Mouse (Mus musculus) frontal cortex, adult (tissue): ENCODE results near the gene Gtf2a1.
"Not testable (repeated sequence)": the region's sequence is repeated elsewhere in the genome, so short reads cannot be mapped to it uniquely, and the experiment has no call there.

Experiments
- ATAC-seq: cut with Nextera tagmentation; 2 replicates; pipeline ENCODE4 v1.9.2; 2017; ENCODE audit warnings: mild to moderate bottlenecking, moderate library complexity, mixed read lengths; ENCODE audit not compliant: low TSS enrichment

Gene Gtf2a1

DNA sequence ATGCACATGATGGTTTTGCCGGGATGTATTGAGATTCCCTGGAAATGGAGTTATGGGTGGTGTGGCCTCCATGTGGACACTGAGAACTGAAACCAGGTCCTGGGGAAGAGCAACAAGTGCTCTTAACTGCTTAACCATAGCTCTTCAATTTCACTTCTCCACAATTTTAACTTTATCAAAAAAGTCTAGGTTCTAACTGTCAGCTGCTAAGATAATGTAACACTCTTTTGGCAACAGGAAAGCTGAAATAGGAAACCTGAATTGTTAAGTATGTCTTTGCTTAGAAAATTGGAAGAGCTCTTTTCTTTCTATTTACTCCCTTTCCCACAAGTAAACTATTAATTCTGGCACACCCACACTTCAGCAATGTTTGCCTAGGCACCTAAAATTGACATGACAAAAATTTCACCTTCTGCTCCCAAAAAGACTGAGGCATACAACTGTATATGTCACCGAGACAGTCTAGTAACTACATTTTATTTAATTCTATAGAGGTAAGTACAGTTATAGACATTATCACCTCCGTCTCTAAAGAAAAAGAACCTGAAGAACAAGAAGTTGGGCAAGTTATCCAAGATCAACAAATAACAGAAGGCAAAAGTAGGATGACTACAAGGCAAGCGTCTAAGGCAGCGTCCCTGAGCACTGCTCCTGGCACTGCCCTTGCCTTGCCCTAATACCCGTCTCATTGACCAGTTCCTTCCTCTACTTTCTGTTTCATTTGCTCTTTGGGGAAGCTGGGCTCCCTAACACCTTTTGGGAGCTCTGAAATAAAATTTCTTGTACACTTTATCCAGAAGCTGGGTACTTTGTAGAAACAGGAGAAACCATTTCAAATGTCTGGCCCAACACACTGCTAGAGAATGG lies 8.8 kb downstream of the Gtf2a1 start:
- no peak for ATAC-seq

DNA sequence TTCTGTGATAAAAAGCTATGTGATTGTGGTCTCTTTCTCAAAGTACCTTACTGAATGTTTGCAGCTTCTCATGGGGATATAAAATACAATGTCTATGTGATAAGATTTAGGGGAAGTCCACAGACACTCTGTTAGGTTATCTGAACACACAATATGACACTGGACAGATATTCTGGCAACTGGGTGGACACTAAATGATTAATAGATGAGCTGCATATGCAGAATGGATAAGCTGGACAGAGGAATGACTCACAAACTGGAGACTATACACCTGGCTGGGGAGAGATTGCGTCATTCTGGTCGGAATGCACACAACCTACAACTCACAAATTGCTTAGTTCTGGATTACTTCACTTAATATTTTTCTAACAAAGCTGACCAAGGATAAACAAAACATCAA lies 10.6 kb downstream of the Gtf2a1 start:
- no peak for ATAC-seq

DNA sequence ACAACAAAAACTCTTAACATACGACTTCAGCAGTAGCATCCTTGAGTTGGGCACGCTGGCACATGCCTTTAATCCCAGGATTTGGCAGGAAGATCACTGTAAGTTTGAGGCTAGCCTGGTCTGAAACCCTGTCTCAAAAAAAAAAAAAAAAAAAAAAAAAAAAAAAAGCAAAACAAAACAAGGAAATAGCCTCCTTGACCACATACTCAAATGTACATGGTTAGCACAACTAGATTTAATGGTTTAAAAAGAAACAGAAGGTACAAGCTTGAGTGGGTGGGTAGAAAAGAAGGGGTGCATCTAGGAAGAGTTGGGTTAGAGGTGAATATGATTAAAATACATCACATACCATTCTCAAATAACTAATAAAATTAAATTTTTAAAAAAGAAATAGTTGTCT lies 18.6 kb downstream of the Gtf2a1 start:
- ATAC-seq, result no peak

DNA sequence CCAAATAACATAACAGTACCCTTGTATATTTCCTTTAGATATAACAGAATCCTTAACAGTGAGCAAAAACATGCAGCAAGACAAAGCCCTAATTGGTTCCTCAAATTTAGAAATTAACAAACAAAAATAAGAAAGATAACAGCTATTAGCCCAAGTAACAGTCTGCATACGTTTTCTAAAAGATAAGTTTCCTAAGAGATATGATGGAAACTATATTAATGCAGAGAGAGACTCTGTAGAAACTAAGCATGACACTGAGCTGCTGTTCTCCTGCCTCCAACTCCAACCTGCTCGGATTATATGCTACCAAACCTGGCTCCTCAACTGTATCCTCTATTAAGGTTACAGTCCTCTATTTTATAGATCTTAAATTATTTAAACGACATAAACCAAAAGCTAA lies 21.0 kb downstream of the Gtf2a1 start:
- no peak for ATAC-seq

DNA sequence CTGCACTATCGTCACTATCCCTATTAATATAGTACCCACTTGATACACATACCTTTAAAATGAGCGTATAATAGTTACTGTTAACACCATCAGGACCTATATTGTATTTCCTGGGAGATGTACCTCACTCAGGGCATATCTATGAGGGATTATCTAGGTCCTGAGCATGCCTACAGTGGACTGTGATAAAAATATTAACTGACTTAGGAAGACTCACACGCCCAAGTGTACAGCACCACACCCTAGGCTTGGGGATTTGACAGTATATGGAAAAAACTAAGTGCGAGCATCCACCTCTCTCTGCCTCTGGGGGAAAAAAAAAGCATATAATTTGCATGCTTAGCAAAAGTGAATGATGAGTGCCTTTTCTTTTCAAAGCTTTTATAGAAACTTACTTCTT lies 23.1 kb downstream of the Gtf2a1 start:
- ATAC-seq, result no peak

DNA sequence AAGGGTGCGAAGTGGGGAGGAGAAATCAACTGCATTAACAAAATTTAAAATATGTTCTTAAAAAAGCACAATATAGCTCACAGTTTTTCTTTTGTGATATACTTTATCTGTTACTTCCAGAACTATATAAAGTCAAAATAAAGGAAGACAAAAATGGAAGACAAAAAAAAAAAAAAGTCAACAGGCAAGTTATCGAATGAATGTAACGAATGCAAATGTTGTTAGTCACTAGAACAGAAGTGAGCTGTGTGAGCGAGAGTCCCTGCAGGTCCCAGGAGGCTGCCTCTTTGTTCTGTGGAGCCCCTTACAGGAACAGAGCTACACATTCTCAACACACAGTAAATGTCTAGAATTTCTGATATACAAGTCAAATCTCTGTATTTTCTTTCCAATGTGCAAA lies 32.1 kb downstream of the Gtf2a1 start:
- not testable (repeated sequence) for ATAC-seq

DNA sequence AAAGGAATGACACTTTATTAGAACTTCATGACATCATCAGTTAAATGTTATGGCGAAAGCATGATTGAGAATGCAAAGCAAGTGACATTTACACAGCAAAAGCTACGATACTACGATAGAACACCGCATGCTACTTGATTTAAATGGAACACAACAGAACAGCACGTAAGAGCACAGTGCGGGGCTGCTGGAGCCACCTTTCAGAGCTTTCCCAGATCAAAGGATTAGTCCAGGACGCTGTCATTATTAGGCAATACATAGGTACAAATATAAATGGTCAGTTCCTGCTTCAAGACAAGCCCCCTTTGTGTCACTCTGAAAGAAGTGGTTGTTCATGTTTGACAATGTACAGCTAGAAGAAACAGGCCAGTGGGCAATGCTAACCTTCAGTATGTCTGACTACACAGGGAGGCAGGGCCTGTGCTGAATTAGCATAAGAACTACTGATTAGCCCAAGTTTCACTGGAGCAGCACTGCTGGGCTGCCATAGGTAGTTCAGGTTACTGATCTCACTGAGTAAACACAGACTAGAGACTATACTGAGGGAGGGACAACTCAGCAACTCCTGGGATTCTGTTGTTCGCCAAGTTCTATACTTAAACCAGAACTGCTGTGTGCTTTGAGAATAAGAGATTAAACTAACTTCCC lies 32.8 kb downstream of the Gtf2a1 start:
- ATAC-seq, result not testable (repeated sequence)

DNA sequence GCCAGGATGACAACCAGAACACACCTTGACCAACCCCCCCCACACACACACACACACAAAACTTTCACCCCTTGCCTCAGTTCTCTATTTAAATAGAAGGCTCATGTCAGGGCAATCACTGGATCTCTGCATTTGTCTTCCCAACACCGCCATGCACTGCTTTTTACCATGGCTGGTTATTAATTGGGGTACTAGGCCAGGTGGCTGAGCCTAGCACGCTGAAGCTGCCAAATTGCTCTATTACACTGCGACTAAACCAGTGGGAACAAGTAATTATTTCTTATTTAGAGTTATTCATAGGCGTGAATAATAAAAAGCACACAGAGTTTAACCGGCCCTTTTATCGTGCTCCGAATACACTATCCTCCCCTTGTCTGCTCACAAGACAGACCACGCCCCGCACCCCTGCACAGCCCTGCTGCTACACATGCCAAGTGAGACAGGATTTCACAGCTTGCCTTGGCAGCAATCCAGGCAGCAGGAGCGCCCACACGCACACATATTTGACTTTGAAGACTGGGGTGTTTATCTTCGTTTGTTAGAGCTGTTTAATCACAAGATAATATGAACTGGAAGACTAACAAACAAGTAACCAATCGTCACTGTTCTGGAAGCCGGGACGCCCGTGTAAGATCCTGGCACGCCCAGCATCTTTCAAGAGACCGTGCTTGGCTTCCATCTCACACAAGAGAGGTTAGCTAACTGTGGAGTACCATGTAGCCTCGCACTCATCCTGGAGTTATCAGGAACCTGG lies 38.3 kb downstream of the Gtf2a1 start:
- ATAC-seq, result peak; percentile 83

DNA sequence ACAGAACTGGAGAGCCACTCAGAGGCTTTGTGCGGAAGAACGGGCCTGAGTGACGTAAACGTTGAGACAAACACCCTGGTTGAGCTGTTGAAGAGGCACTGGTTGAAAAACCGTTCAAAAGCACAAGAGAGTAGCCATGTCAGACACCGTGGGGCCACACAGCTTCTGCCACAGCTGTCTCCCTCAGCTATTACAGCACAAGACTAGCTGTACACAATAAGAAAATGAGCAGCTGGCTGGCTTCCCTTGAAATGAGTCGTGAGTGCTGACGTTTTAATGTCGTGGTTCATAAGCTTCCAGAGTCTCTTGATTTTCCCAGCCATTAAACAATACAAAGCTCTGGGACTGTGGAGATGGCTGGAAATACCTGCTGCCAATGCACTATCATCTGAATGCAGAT lies 40.8 kb downstream of the Gtf2a1 start:
- no peak for ATAC-seq

DNA sequence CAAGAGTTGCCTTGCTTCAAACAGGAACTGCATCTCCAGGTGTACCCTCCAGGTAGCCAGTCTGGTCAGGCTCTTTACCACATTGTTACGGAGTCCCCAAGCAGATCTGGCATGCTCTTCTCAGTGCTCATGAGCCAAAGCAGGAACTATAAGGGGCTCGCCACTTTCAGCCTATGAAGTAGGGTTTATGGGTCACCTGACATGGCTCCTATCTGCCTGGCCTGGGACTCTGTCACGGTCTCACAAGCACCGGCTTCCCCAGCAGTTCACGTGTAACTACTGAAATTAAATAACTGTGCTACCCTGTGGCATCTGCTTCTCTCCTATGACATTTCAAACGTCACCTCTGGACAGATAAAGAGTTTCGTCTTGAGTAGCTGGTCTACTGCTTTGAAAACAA lies 50.1 kb downstream of the Gtf2a1 start:
- ATAC-seq, result no peak

DNA sequence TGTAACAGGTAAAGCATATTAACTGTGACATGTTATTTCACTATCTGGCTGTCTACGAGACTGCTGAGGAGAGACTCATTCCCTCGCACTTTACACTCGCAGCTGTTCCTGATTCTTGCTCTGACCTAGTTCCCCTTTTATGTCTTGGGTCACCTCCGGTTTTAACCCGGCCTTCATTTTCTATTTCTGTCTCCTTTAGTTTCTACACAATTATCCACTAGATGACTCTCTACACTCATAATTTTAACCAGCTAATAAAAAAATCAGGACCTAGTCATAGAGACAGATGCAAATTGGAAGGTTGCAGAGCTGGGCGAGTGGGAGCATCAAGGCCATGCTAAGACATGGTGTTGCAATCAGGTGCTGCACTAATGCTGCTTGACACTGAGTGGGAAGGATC lies 55.8 kb downstream of the Gtf2a1 start:
- ATAC-seq, result no peak

DNA sequence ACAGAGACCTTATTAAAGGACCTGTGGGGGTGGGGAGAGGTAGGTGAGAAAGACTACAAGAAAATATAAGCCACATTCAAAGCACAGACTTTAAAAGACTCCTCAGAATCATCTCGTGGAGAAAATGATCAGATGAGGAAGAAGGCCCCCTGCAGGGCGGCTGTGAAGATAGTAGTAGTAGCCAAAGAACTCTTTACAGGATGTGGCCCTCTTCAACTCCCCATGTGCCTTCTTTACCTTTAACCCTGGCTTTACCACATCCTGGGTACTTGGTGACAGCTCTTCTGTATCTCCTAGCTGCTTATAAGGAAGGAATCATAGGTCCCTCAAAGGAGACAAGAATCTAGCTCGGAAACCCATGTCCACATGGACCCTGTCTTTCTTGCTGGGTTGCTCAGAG lies 66.7 kb downstream of the Gtf2a1 start:
- ATAC-seq, result no peak

DNA sequence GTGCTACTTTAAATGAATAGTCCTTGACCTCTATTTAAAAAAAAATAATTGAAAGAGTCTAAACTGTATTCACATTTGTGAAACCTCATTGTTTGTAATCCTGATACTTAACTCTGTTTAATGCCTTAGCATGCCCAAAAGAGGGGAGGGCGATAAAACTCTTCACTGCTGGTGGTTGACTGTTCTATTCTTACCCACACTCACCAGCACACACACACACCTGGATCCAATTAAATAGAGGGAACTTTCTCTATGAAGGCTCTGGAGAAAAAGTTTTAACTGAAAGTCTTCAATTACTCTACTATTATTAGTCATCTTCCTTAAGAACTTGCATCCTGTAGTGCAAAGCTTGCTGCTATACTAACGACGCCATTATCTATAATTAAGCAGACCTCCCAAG lies 72.5 kb downstream of the Gtf2a1 start:
- ATAC-seq, result no peak

DNA sequence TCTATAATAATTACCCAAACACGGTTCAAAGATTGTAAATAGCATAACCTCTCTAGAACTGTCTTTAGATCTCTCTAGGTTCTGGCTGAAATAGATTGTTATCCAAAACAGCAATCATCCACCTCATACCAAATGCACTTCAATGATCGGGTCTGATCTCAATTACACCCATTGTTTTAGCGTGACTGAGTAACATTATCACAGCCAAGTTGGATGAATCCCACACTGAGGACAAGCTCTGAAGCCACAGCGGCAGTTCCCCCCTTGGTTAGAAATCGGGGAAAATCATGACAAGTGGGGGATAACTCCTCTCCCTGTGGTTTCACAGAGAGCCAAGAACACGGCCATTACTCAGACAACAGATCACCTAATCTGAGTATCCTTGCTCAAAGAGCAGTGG lies 76.3 kb downstream of the Gtf2a1 start:
- peak; percentile 59 for ATAC-seq

DNA sequence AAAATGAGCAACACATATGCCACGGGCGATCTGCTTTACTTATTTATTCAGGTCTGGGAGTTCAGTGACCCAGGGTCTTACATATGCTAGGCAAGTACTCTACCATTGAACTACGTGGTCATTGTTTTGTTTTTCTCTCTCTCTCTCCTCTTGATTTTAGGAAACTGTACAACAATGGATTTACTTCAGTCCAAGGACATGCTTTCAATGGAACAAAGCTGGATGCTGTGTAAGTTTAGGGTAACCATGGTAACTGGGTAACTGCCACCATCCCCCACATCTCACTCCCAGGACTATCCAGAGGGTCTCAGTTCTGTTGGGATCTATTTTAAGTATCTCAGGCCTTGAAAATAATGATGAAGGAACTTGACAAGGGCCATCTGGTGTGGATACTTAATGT lies 78.5 kb downstream of the Gtf2a1 start:
- ATAC-seq, result no peak
